Mouse (Mus musculus) forebrain, embryonic 13.5 days (tissue): ENCODE measurements around the gene Cryab. TPM values are rescaled to one million over a fixed set of nuclear protein-coding genes. Genes with fewer than 3 reads are reported as not detected.

Source experiments
- ATAC-seq: fragments of 200-750 bp; cut with Nextera tagmentation; 2 replicates; pipeline ENCODE4 v1.8.0; 2017
- H3K27ac ChIP-seq: fragments of 300-500 bp; sonication (generic); 2 replicates; pipeline ENCODE4 v1.5.1; 2015; ENCODE audit warnings: inconsistent platforms, mild to moderate bottlenecking, moderate library complexity
- H3K27me3 ChIP-seq: fragments of 300-500 bp; sonication (generic); 2 replicates; pipeline ENCODE4 v1.6.1; 2015; ENCODE audit warnings: mild to moderate bottlenecking, inconsistent platforms
- H3K36me3 ChIP-seq: fragments of 300-500 bp; sonication (generic); 2 replicates; pipeline ENCODE4 v1.6.1; 2015; ENCODE audit warnings: mild to moderate bottlenecking, inconsistent platforms; ENCODE audit not compliant: poor library complexity, severe bottlenecking
- H3K4me1 ChIP-seq: fragments of 300-500 bp; sonication (generic); 2 replicates; pipeline ENCODE4 v1.6.1; 2015; ENCODE audit warnings: inconsistent platforms
- H3K4me2 ChIP-seq: fragments of 300-500 bp; sonication (generic); 2 replicates; pipeline ENCODE4 v1.6.1; 2015; ENCODE audit warnings: inconsistent platforms, mild to moderate bottlenecking, moderate library complexity
- H3K4me3 ChIP-seq: fragments of 300-500 bp; sonication (generic); 2 replicates; pipeline ENCODE4 v1.5.1; 2015; ENCODE audit warnings: mild to moderate bottlenecking, inconsistent platforms
- H3K9ac ChIP-seq: fragments of 300-500 bp; sonication (generic); 2 replicates; pipeline ENCODE4 v1.6.1; 2015; ENCODE audit warnings: mild to moderate bottlenecking, inconsistent platforms
- H3K9me3 ChIP-seq: fragments of 300-500 bp; sonication (generic); replicated peaks from 2 replicates; pipeline ENCODE4 v1.6.1; 2016; ENCODE audit warnings: inconsistent platforms
- WGBS: fragments of 180-500 bp; shearing (Covaris S2); methylation state at CpG from one replicate; pipeline ENCODE4 v1.1.7; 2015; 5-methylcytosine and 5-hydroxymethylcytosine counted together
- polyA plus RNA-seq: library from polyadenylated mRNA; unstranded; fragments of >200 nt; fragmentation: Nextera tagmentation; extraction: Ambion mirVana; gene quantifications from 2 replicates; pipeline ENCODE4 v1.2.1, GENCODE M21; 2015

Cryab gene
- polyA plus RNA-seq, 1 experiment from 2014 or later: 6.5 TPM

GRCm38 (mm10) chr9:50746214-50746677 lies 4.9 kb upstream of the Cryab start, which contains the start of gene 2310030G06Rik:
2310030G06Rik (minus strand) TSS chr9:50746536.
- under 1% methylated on average over 19 of the region's 19 CpGs for WGBS

GRCm38 (mm10) chr9:50750706-50751105 lies 419 bp upstream of the Cryab start:
- 79% methylated on average over 6 of the region's 6 CpGs for WGBS
- ATAC-seq: no peak

More at GRCm38 (mm10) chr9:50746214-50746677, 4.9 kb upstream of the Cryab start, which contains the start of gene 2310030G06Rik:
- H3K9ac ChIP-seq: peak within 1 kb of the TSS; percentile 56
- H3K4me3 ChIP-seq: peak within 1 kb of the TSS; percentile 36
- peak within 1 kb of the TSS; percentile 64 for H3K4me2 ChIP-seq
- H3K27me3 ChIP-seq: peaks cover 14% of the 10 kb centered on the region; the same call in 1 of the 2 replicates
- H3K36me3 ChIP-seq: no peaks in the 10 kb centered on the region
- peaks cover 8% of the 10 kb centered on the region for H3K4me1 ChIP-seq
- ATAC-seq: peak; percentile 19; the same call in 1 of the 2 replicates
- no peak within 1 kb of the TSS for H3K27ac ChIP-seq
- no peaks in the 10 kb centered on the region for H3K9me3 ChIP-seq

DNA sequence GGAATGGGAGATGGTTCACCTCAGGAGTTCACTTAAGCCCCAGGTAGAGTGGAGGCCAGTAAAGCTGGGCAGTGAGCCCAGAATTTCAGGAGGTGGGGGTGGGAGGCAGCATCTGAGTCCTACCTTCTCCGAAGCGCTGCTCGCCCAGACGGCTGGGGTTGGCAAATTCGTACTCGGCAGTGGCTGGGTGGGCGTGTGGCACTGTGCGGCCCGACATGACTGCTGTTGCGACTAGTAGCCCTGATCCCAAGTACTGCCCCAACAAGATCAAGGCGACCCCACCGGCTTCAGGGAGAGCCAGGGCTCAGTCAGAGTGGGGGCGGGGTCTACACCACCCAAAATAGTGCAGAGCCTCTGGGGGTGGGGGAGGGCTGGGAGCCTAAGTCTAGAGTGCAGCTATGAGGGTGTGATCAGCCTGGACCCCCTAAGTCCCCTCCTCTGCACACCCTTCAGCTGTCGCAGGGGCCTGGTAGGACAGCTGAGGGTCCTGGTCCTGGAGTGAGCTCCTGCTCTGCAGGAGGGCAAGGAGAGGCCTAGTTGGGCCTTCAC lies 1.0 kb downstream of the Cryab start, which contains the start of gene Hspb2:
Gene Hspb2, minus strand, starts transcription at position 301 of the 549 bp plus-strand sequence.
- Histone ChIP-seq H3K27ac (no peak within 1 kb of the TSS), H3K4me1 (peaks cover 6% of the 10 kb centered on the region; the same call in 1 of the 2 replicates), H3K36me3 (no peaks in the 10 kb centered on the region), H3K4me2 (no peak within 1 kb of the TSS), H3K27me3 (no peaks in the 10 kb centered on the region), H3K4me3 (no peak within 1 kb of the TSS), H3K9ac (no peak within 1 kb of the TSS), H3K9me3 (no peaks in the 10 kb centered on the region)
- WGBS: 73% methylated on average over 14 of the region's 14 CpGs
- ATAC-seq: no peak

More at GRCm38 (mm10) chr9:50750706-50751105, 419 bp upstream of the Cryab start:
- H3K27ac ChIP-seq: no peak overlapping the region
- no peaks in the 10 kb centered on the region for H3K9me3 ChIP-seq
- H3K4me2 ChIP-seq: no peak overlapping the region
- peaks cover 12% of the 10 kb centered on the region; the same call in 1 of the 2 replicates for H3K27me3 ChIP-seq
- no peaks in the 10 kb centered on the region for H3K36me3 ChIP-seq
- H3K9ac ChIP-seq: no peak overlapping the region
- H3K4me1 ChIP-seq: peaks cover 14% of the 10 kb centered on the region
- H3K4me3 ChIP-seq: no peak overlapping the region

DNA sequence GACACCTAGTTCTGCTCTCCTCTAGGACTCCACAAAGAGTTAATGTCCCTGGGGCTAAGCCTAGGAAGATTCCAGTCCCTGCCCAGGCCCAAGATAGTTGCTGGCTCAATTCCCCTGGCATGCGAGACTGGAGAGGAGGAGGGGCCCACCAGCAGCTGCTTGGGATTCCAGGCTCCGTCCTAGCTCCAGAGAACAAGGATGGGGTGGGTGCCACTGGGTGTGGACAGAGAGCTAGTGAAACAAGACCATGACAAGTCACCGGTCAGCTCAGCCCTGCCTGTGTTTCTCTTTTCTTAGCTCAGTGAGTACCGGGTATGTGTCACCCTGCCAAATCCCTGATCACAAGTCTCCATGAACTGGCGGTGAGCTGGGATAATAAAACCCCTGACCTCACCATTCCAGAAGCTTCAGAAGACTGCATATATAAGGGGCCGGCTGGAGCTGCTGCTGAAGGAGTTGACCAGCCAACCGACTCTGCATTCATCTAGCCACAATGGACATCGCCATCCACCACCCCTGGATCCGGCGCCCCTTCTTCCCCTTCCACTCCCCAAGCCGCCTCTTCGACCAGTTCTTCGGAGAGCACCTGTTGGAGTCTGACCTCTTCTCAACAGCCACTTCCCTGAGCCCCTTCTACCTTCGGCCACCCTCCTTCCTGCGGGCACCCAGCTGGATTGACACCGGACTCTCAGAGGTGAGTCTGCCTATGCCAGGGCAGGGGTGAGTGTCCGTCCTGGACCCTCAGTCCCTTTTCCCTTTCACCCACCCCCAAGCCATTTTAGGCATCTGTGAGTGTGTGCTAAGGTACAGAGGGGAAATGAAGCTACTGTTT lies 1.9 kb downstream of the Cryab start:
- Histone ChIP-seq H3K4me3 (no peak overlapping the region), H3K27me3 (no peaks in the 10 kb centered on the region), H3K4me2 (no peak overlapping the region), H3K27ac (no peak overlapping the region), H3K9ac (no peak overlapping the region), H3K36me3 (no peaks in the 10 kb centered on the region), H3K9me3 (no peaks in the 10 kb centered on the region), H3K4me1 (peaks cover 6% of the 10 kb centered on the region; the same call in 1 of the 2 replicates)
- ATAC-seq: no peak
- WGBS: 74% methylated on average over 17 of the region's 17 CpGs

GRCm38 (mm10) chr9:50753947-50754346 lies 2.8 kb downstream of the Cryab start:
- Histone ChIP-seq H3K27me3 (no peaks in the 10 kb centered on the region), H3K9ac (no peak overlapping the region), H3K9me3 (no peaks in the 10 kb centered on the region), H3K27ac (no peak overlapping the region), H3K4me1 (peaks cover 6% of the 10 kb centered on the region; the same call in 1 of the 2 replicates), H3K4me3 (no peak overlapping the region), H3K36me3 (no peaks in the 10 kb centered on the region), H3K4me2 (no peak overlapping the region)
- no peak for ATAC-seq
- 78% methylated on average over 7 of the region's 7 CpGs for WGBS

- 44% methylated on average over 5 of the region's 5 CpGs for WGBS
- Histone ChIP-seq H3K36me3 (no peaks in the 10 kb centered on the region), H3K9me3 (no peaks in the 10 kb centered on the region), H3K27me3 (0 out of 2 replicates have a peak, but pooled peaks cover 3% of the 10 kb centered on the region), H3K4me1 (peaks cover 6% of the 10 kb centered on the region; the same call in 1 of the 2 replicates), H3K9ac (no peak overlapping the region), H3K4me2 (no peak overlapping the region), H3K4me3 (no peak overlapping the region), H3K27ac (no peak overlapping the region)
- ATAC-seq: no peak
These were observed 5.6 kb downstream of the Cryab start for GRCm38 (mm10) chr9:50756711-50757110.

- Histone ChIP-seq H3K4me2 (no peak overlapping the region), H3K4me3 (no peak overlapping the region), H3K27ac (no peak overlapping the region), H3K9ac (no peak overlapping the region), H3K36me3 (no peaks in the 10 kb centered on the region), H3K9me3 (no peaks in the 10 kb centered on the region), H3K27me3 (0 out of 2 replicates have a peak, but pooled peaks cover 3% of the 10 kb centered on the region), H3K4me1 (no peaks in the 10 kb centered on the region)
- WGBS: 64% methylated on average over 6 of the region's 6 CpGs
- ATAC-seq: no peak
These were observed 10.6 kb downstream of the Cryab start for GRCm38 (mm10) chr9:50761520-50762243.

- Histone ChIP-seq H3K9ac (no peak overlapping the region), H3K27ac (no peak overlapping the region), H3K4me1 (peaks cover 8% of the 10 kb centered on the region), H3K36me3 (no peaks in the 10 kb centered on the region), H3K4me2 (no peak overlapping the region), H3K9me3 (no peaks in the 10 kb centered on the region), H3K27me3 (0 out of 2 replicates have a peak, but pooled peaks cover 3% of the 10 kb centered on the region), H3K4me3 (no peak overlapping the region)
- WGBS: 78% methylated on average over 1 of the region's 1 CpGs
- ATAC-seq: no peak
These were observed 12.2 kb downstream of the Cryab start for GRCm38 (mm10) chr9:50763331-50763730.

GRCm38 (mm10) chr9:50767531-50768106 lies 16.5 kb downstream of the Cryab start:
- H3K9me3 ChIP-seq: no peaks in the 10 kb centered on the region
- H3K36me3 ChIP-seq: peaks cover 7% of the 10 kb centered on the region
- H3K27me3 ChIP-seq: no peaks in the 10 kb centered on the region
- 7% methylated on average over 17 of the region's 17 CpGs for WGBS
- H3K27ac ChIP-seq: peak overlapping the region; percentile 90; the same call in 1 of the 2 replicates
- H3K4me3 ChIP-seq: peak overlapping the region; percentile 65
- peaks cover 19% of the 10 kb centered on the region for H3K4me1 ChIP-seq
- H3K9ac ChIP-seq: peak overlapping the region; percentile 77
- H3K4me2 ChIP-seq: peak overlapping the region; percentile 69
- no peak; the same call in 1 of the 2 replicates for ATAC-seq

DNA sequence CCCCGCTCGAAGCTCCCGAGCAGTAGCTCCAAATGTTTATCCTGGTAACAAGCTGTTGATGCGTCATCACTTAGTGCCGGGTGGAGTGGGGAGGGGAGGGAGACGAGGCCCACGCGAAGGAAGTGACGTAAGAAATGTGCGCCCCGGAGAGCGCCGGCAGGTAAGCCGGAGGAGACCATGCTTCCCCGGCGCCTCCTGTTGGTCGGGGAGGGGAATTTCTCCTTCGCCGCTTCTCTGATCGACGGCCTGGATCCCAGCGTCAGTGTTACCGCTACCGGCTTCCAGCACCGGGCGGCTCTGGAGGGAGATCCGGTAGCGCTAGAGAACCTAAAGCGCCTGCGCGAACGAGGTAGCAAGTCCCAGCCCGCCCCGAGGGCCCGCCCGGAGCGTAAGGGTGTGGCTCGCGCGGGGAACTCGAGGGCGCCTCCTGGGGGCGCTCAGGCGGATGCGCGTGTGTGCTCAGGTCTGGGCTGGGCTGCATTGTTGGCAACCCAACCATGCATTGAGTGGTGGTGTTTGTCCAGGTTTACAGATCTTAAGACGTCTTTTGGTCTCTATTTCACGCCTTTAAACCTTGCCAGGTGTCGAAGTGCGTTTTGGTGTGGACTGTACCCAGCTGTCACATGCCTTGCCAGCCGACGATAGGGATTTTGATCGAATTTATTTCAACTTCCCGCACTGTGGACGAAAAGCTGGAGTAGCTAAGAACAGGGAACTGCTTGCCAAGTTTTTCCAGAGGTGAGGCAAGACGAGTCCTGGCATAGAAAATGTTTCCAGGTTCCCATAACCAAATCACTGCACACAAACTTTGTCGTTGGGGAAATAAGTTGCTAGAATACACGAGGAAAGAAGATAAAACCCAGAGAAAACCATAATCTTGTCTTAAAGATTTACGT lies 17.2 kb downstream of the Cryab start, which contains the start of gene Fdxacb1:
Gene Fdxacb1, plus strand, starts transcription at position 130 of the 896 bp plus-strand sequence.
- Histone ChIP-seq H3K4me1 (peaks cover 19% of the 10 kb centered on the region), H3K27me3 (no peaks in the 10 kb centered on the region), H3K4me3 (peak within 1 kb of the TSS; percentile 65), H3K27ac (peak within 1 kb of the TSS; percentile 90), H3K36me3 (peaks cover 7% of the 10 kb centered on the region), H3K9ac (peak within 1 kb of the TSS; percentile 77), H3K4me2 (peak within 1 kb of the TSS; percentile 69), H3K9me3 (no peaks in the 10 kb centered on the region)
- WGBS: 5% methylated on average over 53 of the region's 59 CpGs
- ATAC-seq: peak; percentile 96
